In the genomic region with DNA sequence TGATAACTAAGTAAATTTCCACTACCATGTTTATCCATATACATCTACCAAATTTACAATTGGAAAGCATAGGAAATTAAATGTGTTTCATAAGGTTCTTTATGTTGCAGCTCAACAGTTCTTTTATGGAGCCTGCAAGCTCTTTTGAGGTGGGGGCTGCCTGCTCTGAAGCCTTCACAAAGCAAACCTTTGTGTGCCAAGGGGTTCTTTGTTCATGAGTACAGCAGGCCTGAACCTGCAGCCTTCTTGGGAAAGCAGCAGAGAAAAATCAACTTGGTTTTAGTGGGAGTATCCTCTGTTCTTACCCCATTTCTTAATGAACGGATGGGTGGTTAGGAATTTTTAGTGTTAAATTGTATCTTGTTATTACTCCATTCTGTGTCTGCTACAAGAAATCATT, we compare ENCODE assay signal across 22 mouse cellular contexts. TPM values are rescaled to one million over a fixed set of nuclear protein-coding genes. Genes with fewer than 3 reads are reported as not detected.
DNase-seq lines count a peak whose midpoint lies in the region; ATAC-seq and TF ChIP-seq lines count a peak whose summit lies in the region.
"Had no signal": no experiment of that assay in that cellular context is flagged by ENCODE, and none has a peak within 500 bp of the region (broad histone marks: within the 10 kb centered on the region; RNA-seq: fewer than 3 reads in every experiment).

No protein-coding gene starts in this region.

- WGBS in hindbrain, embryonic 10.5 days, result 51% methylated on average over 1 of the region's 1 CpGs
- WGBS in hindbrain, postnatal 0 days, result 44% methylated on average over 1 of the region's 1 CpGs
- 44% methylated on average over 1 of the region's 1 CpGs for WGBS in forebrain, embryonic 13.5 days
- 42% methylated on average over 1 of the region's 1 CpGs for WGBS in hindbrain, embryonic 15.5 days
- 38% methylated on average over 1 of the region's 1 CpGs for WGBS in midbrain, postnatal 0 days

- no peaks in the 10 kb centered on the region for H3K27me3 ChIP-seq in hindbrain, embryonic 10.5 days (ENCODE audit: insufficient read depth, poor library complexity, severe bottlenecking)
- H3K27me3 ChIP-seq in hindbrain, postnatal 0 days (ENCODE audit: insufficient read depth, low read length), result no peaks in the 10 kb centered on the region
- H3K27me3 ChIP-seq in forebrain, embryonic 13.5 days, result no peaks in the 10 kb centered on the region
- H3K27me3 ChIP-seq in hindbrain, embryonic 15.5 days, result no peaks in the 10 kb centered on the region
- no peaks in the 10 kb centered on the region for H3K27me3 ChIP-seq in midbrain, postnatal 0 days (ENCODE audit: insufficient read depth, low read length)
- H3K27me3 ChIP-seq: kidney, embryonic 15.5 days; limb, embryonic 15.5 days had no signal

- H3K4me2 ChIP-seq in hindbrain, postnatal 0 days (ENCODE audit: low read depth, low read length), result no peak overlapping the region
- no peak overlapping the region for H3K4me2 ChIP-seq in forebrain, embryonic 13.5 days
- no peak overlapping the region for H3K4me2 ChIP-seq in hindbrain, embryonic 15.5 days
- no peak overlapping the region for H3K4me2 ChIP-seq in midbrain, postnatal 0 days (ENCODE audit: low read depth, low read length, poor library complexity, severe bottlenecking)
- H3K4me2 ChIP-seq: kidney, embryonic 15.5 days; limb, embryonic 15.5 days had no signal

- H3K9ac ChIP-seq in hindbrain, postnatal 0 days (replicated peaks; ENCODE audit: low read length), result no peak overlapping the region
- 0 out of 2 replicates have a peak overlapping the region, but pooled peaks have one; percentile 31 for H3K9ac ChIP-seq in forebrain, embryonic 13.5 days
- no peak overlapping the region for H3K9ac ChIP-seq in hindbrain, embryonic 15.5 days
- no peak overlapping the region for H3K9ac ChIP-seq in midbrain, postnatal 0 days (replicated peaks; ENCODE audit: low read length, poor library complexity, severe bottlenecking)
- H3K9ac ChIP-seq: kidney, embryonic 15.5 days; limb, embryonic 15.5 days had no signal

- H3K36me3 ChIP-seq in hindbrain, embryonic 10.5 days, result no peaks in the 10 kb centered on the region
- no peaks in the 10 kb centered on the region for H3K36me3 ChIP-seq in hindbrain, postnatal 0 days (ENCODE audit: insufficient read depth, low read length)
- no peaks in the 10 kb centered on the region for H3K36me3 ChIP-seq in forebrain, embryonic 13.5 days (ENCODE audit: poor library complexity, severe bottlenecking)
- no peaks in the 10 kb centered on the region for H3K36me3 ChIP-seq in hindbrain, embryonic 15.5 days
- no peaks in the 10 kb centered on the region for H3K36me3 ChIP-seq in midbrain, postnatal 0 days (ENCODE audit: insufficient read depth, low read length)
- H3K36me3 ChIP-seq: kidney, embryonic 15.5 days; limb, embryonic 15.5 days had no signal

- H3K27ac ChIP-seq in hindbrain, embryonic 10.5 days, result peak overlapping the region; percentile 95
- H3K27ac ChIP-seq in hindbrain, postnatal 0 days, result no peak overlapping the region
- H3K27ac ChIP-seq in forebrain, embryonic 13.5 days, result peak overlapping the region; percentile 79
- peak overlapping the region; percentile 20; the same call in 1 of the 2 replicates for H3K27ac ChIP-seq in hindbrain, embryonic 15.5 days (replicated peaks)
- no peak overlapping the region for H3K27ac ChIP-seq in midbrain, postnatal 0 days (ENCODE audit: low read depth, low read length)
- H3K27ac ChIP-seq: heart, adult 2 months; kidney, embryonic 15.5 days; limb, embryonic 15.5 days had no signal

- peak overlapping the region; percentile 68 for H3K4me3 ChIP-seq in hindbrain, embryonic 10.5 days
- no peak overlapping the region for H3K4me3 ChIP-seq in hindbrain, postnatal 0 days (ENCODE audit: low read length)
- H3K4me3 ChIP-seq in forebrain, embryonic 13.5 days, result no peak overlapping the region
- no peak overlapping the region for H3K4me3 ChIP-seq in hindbrain, embryonic 15.5 days
- H3K4me3 ChIP-seq in midbrain, postnatal 0 days (ENCODE audit: low read depth, low read length), result no peak overlapping the region
- H3K4me3 ChIP-seq: heart, adult 2 months; kidney, embryonic 15.5 days; limb, embryonic 15.5 days; megakaryocyte, embryonic 14.5 days had no signal

- peaks cover 20% of the 10 kb centered on the region for H3K9me3 ChIP-seq in hindbrain, embryonic 10.5 days
- 0 out of 2 replicates have a peak, but pooled peaks cover 5% of the 10 kb centered on the region for H3K9me3 ChIP-seq in hindbrain, postnatal 0 days (ENCODE audit: low read length)
- H3K9me3 ChIP-seq in forebrain, embryonic 13.5 days (replicated peaks), result peaks cover 20% of the 10 kb centered on the region
- no peaks in the 10 kb centered on the region for H3K9me3 ChIP-seq in hindbrain, embryonic 15.5 days
- H3K9me3 ChIP-seq in midbrain, postnatal 0 days (ENCODE audit: low read length), result peaks cover 2% of the 10 kb centered on the region; the same call in 1 of the 2 replicates
- H3K9me3 ChIP-seq: kidney, embryonic 15.5 days had no signal

- TF ChIP-seq CTCF in hindbrain, postnatal 0 days (IDR thresholded peaks at IDR 0.05; ENCODE audit: low read depth), result no peak
- TF ChIP-seq CTCF in midbrain, postnatal 0 days (IDR thresholded peaks at IDR 0.05), result no peak

- ATAC-seq in hindbrain, postnatal 0 days, result no peak
- ATAC-seq in forebrain, embryonic 13.5 days, result no peak
- ATAC-seq in hindbrain, embryonic 15.5 days (ENCODE audit: low FRiP score, low read depth), result no peak
- ATAC-seq in midbrain, postnatal 0 days (ENCODE audit: low FRiP score), result no peak
- ATAC-seq: inflammation-experienced regulatory T-cells, adult 6 months had no signal

- DNase-seq in hindbrain, embryonic 10.5 days (ENCODE audit: low spot score), result peak; percentile 29
- DNase-seq in hindbrain, postnatal 0 days (ENCODE audit: low spot score), result no peak
- peak; percentile 5 for DNase-seq in midbrain, postnatal 0 days (ENCODE audit: low spot score)
- DNase-seq in kidney, adult 9 months, result no peak
- DNase-seq in urinary bladder, postnatal 14 days (ENCODE audit: low spot score), result no peak
- DNase-seq in lung, postnatal 25 days (ENCODE audit: low spot score), result no peak
- DNase-seq: adrenal gland, adult 8-10 months; cerebellum, adult 11 months; cerebellum, postnatal 36 days; gastrocnemius, postnatal 10 days; heart, adult 2 months; layer of hippocampus, postnatal 36 days; lung, postnatal 10 days; right cerebral cortex, postnatal 14 days had no signal

- H3K4me1 ChIP-seq in hindbrain, embryonic 10.5 days (replicated peaks), result peaks cover 18% of the 10 kb centered on the region; the same call in 1 of the 2 replicates
- H3K4me1 ChIP-seq in hindbrain, postnatal 0 days (ENCODE audit: insufficient read depth, low read length), result no peaks in the 10 kb centered on the region
- H3K4me1 ChIP-seq in forebrain, embryonic 13.5 days, result 0 out of 2 replicates have a peak, but pooled peaks cover 7% of the 10 kb centered on the region
- H3K4me1 ChIP-seq in hindbrain, embryonic 15.5 days (replicated peaks), result peaks cover 10% of the 10 kb centered on the region; the same call in 1 of the 2 replicates
- no peaks in the 10 kb centered on the region for H3K4me1 ChIP-seq in midbrain, postnatal 0 days (ENCODE audit: insufficient read depth, low read length)

RNA-seq across cellular contexts. Expression of a gene that starts 4.7 kb away (rescaled TPM):
- 15.4 and 15.5 TPM in 2 replicates for polyA plus RNA-seq in hindbrain, embryonic 10.5 days (2016; fragmentation: Nextera tagmentation; extraction: Ambion mirVana)
- 36.5 and 37.8 TPM in 2 replicates for total RNA-seq in hindbrain, postnatal 0 days (2014; rRNA removed)
- polyA plus RNA-seq in hindbrain, postnatal 0 days (2015; fragmentation: Nextera tagmentation; extraction: Ambion mirVana), result 27.0 and 27.8 TPM in 2 replicates
- 21.7 and 25.0 TPM in 2 replicates for polyA plus RNA-seq in forebrain, embryonic 13.5 days (2015; fragmentation: Nextera tagmentation; extraction: Ambion mirVana)
- polyA plus RNA-seq in hindbrain, embryonic 15.5 days (2015; fragmentation: Nextera tagmentation; extraction: Ambion mirVana), result 20.9 and 22.4 TPM in 2 replicates
- 39.5 and 42.4 TPM in 2 replicates for total RNA-seq in midbrain, postnatal 0 days (2014; rRNA removed)
- polyA plus RNA-seq in midbrain, postnatal 0 days (2015; fragmentation: Nextera tagmentation; extraction: Ambion mirVana), result 30.9 and 31.5 TPM in 2 replicates
- total RNA-seq: MEL had no signal
- polyA plus RNA-seq: inflammation-experienced regulatory T-cells, adult 6 months had no signal

RNA-seq across cellular contexts. Expression of a gene that starts 38.4 kb away (rescaled TPM):
- 5.5 and 11.8 TPM in 2 replicates for polyA plus RNA-seq in hindbrain, embryonic 10.5 days (2016; fragmentation: Nextera tagmentation; extraction: Ambion mirVana)
- total RNA-seq in hindbrain, postnatal 0 days (2014; rRNA removed), result 17.4 and 18.1 TPM in 2 replicates
- polyA plus RNA-seq in hindbrain, postnatal 0 days (2015; fragmentation: Nextera tagmentation; extraction: Ambion mirVana), result 10.5 and 10.6 TPM in 2 replicates
- polyA plus RNA-seq in forebrain, embryonic 13.5 days (2015; fragmentation: Nextera tagmentation; extraction: Ambion mirVana), result 16.6 and 22.1 TPM in 2 replicates
- 12.9 and 17.4 TPM in 2 replicates for polyA plus RNA-seq in hindbrain, embryonic 15.5 days (2015; fragmentation: Nextera tagmentation; extraction: Ambion mirVana)
- 22.1 and 26.5 TPM in 2 replicates for total RNA-seq in midbrain, postnatal 0 days (2014; rRNA removed)
- polyA plus RNA-seq in midbrain, postnatal 0 days (2015; fragmentation: Nextera tagmentation; extraction: Ambion mirVana), result 19.3 and 25.4 TPM in 2 replicates
- total RNA-seq: heart, adult 2 months; MEL had no signal
- polyA plus RNA-seq: inflammation-experienced regulatory T-cells, adult 6 months; spleen, adult 2 months had no signal

RNA-seq across cellular contexts. Expression of a gene that starts 49.1 kb away (rescaled TPM):
- 81.5 and 99.4 TPM in 2 replicates for polyA plus RNA-seq in hindbrain, embryonic 10.5 days (2016; fragmentation: Nextera tagmentation; extraction: Ambion mirVana)
- total RNA-seq in hindbrain, postnatal 0 days (2014; rRNA removed), result 6.5 and 10.1 TPM in 2 replicates
- 10.3 and 11.5 TPM in 2 replicates for polyA plus RNA-seq in hindbrain, postnatal 0 days (2015; fragmentation: Nextera tagmentation; extraction: Ambion mirVana)
- polyA plus RNA-seq in forebrain, embryonic 13.5 days (2015; fragmentation: Nextera tagmentation; extraction: Ambion mirVana), result 56.3 and 66.0 TPM in 2 replicates
- polyA plus RNA-seq in hindbrain, embryonic 15.5 days (2015; fragmentation: Nextera tagmentation; extraction: Ambion mirVana), result 10.0 and 12.5 TPM in 2 replicates
- 4.6 and 5.7 TPM in 2 replicates for total RNA-seq in midbrain, postnatal 0 days (2014; rRNA removed)
- 6.0 and 6.6 TPM in 2 replicates for polyA plus RNA-seq in midbrain, postnatal 0 days (2015; fragmentation: Nextera tagmentation; extraction: Ambion mirVana)
- total RNA-seq: MEL had no signal
- polyA plus RNA-seq: inflammation-experienced regulatory T-cells, adult 6 months had no signal

Comparison
In these comparisons a context has a peak if more than half of its experiments do, and no peak if none do; other contexts are left out.
1. DNase-seq: peak in hindbrain, embryonic 10.5 days (single experiment) and midbrain, postnatal 0 days (single experiment); none in hindbrain, postnatal 0 days (single experiment), kidney, adult 9 months (single experiment), urinary bladder, postnatal 14 days (single experiment) and lung, postnatal 25 days (single experiment).
2. H3K27ac ChIP-seq: peak in hindbrain, embryonic 10.5 days (single experiment), forebrain, embryonic 13.5 days (single experiment) and hindbrain, embryonic 15.5 days (single experiment); none in hindbrain, postnatal 0 days (single experiment) and midbrain, postnatal 0 days (single experiment).